Mouse (Mus musculus) liver, embryonic 13.5 days (tissue): ENCODE data around the gene Rsc1a1. TPM values are rescaled to one million over a fixed set of nuclear protein-coding genes. Genes with fewer than 3 reads are reported as not detected.

Source experiments
- ATAC-seq: fragments of 200-750 bp; cut with Nextera tagmentation; 2 replicates; pipeline ENCODE4 v1.8.0; 2017; ENCODE audit warnings: low read depth, mild to moderate bottlenecking, moderate number of reproducible peaks, moderate library complexity
- DNase-seq: peaks from one replicate; pipeline ENCODE4 v3.0.0; 2022
- H3K27ac ChIP-seq: fragments of 300-500 bp; sonication (generic); 2 replicates; pipeline ENCODE4 v1.5.1; 2015; ENCODE audit warnings: moderate library complexity, mild to moderate bottlenecking, inconsistent platforms
- H3K27me3 ChIP-seq: fragments of 300-500 bp; sonication (generic); 2 replicates; pipeline ENCODE4 v1.6.1; 2015; ENCODE audit warnings: mild to moderate bottlenecking, inconsistent platforms
- H3K36me3 ChIP-seq: fragments of 300-500 bp; sonication (generic); 2 replicates; pipeline ENCODE4 v1.6.1; 2015; ENCODE audit warnings: mild to moderate bottlenecking, inconsistent platforms
- H3K4me1 ChIP-seq: fragments of 300-500 bp; sonication (generic); replicated peaks from 2 replicates; pipeline ENCODE4 v1.6.1; 2015; ENCODE audit warnings: inconsistent platforms
- H3K4me2 ChIP-seq: fragments of 300-500 bp; sonication (generic); 2 replicates; pipeline ENCODE4 v1.6.1; 2015; ENCODE audit warnings: inconsistent platforms, mild to moderate bottlenecking, moderate library complexity
- H3K4me3 ChIP-seq: fragments of 300-500 bp; sonication (generic); replicated peaks from 2 replicates; pipeline ENCODE4 v1.5.1; 2015; ENCODE audit warnings: mild to moderate bottlenecking, inconsistent platforms
- H3K9ac ChIP-seq: fragments of 300-500 bp; sonication (generic); 2 replicates; pipeline ENCODE4 v1.6.1; 2015; ENCODE audit warnings: mild to moderate bottlenecking, inconsistent platforms
- H3K9me3 ChIP-seq: fragments of 300-500 bp; sonication (generic); replicated peaks from 2 replicates; pipeline ENCODE4 v1.6.1; 2016; ENCODE audit warnings: inconsistent platforms
- WGBS: fragments of 180-500 bp; shearing (Covaris S2); methylation state at CpG from one replicate; pipeline ENCODE4 v1.1.7; 2015; ENCODE audit not compliant: insufficient replicate concordance; 5-methylcytosine and 5-hydroxymethylcytosine counted together
- polyA plus RNA-seq: library from polyadenylated mRNA; unstranded; fragments of >200 nt; fragmentation: Nextera tagmentation; extraction: Ambion mirVana; gene quantifications from 2 replicates; pipeline ENCODE4 v1.2.1, GENCODE M21; 2015

The Rsc1a1 gene
- polyA plus RNA-seq, 1 experiment from 2014 or later = 0.46 TPM

DNA sequence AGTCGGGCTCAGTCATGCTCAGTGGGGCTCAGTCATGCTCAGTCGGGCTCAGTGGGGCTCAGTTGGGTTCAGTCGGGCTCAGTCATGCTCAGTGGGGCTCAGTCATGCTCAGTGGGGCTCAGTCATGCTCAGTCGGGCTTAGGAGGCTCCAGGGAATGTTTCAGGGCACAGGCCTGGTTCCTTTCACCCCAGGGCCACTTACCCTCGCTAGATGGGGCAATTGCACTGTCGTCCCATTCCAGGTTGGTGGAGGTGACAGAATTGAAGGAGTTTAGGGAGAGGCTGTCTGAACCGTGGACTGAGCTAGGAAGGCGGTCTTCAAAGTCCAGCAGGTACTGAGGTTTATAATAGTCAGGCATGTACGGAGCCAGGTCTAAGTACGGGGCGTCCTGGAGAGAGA is 45.9 kb downstream of the Rsc1a1 start:
- WGBS = 55% methylated on average over 11 of the region's 11 CpGs
- DNase-seq = no peak
- Histone ChIP-seq H3K4me2 (no peak overlapping the region), H3K27me3 (no peaks in the 10 kb centered on the region), H3K4me1 (no peaks in the 10 kb centered on the region; the same call in 1 of the 2 replicates), H3K9me3 (no peaks in the 10 kb centered on the region), H3K4me3 (no peak overlapping the region), H3K36me3 (peaks cover 31% of the 10 kb centered on the region), H3K9ac (no peak overlapping the region), H3K27ac (no peak overlapping the region)
- ATAC-seq = no peak

DNA sequence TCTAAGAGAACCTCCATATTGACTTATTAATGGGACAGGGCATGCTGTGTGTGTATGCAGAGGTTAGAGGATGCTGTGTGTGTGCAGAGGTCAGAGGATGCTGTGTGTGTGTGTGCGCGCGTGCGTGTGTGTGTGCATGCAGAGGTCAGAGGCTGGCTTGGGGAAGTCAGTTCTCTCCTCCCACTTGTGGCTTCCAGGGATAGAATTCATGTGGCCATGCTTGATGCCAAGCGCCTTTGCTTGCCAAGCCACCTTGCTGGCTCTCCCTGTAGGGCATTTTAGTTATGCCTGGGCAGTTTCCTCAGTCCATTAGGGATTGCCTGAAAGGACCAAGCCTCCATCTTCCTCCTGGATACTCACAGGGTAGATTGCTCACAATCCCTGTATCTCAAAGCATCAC is 48.7 kb downstream of the Rsc1a1 start:
- H3K27ac ChIP-seq = no peak overlapping the region
- no peaks in the 10 kb centered on the region for H3K4me1 ChIP-seq
- peaks cover 46% of the 10 kb centered on the region for H3K36me3 ChIP-seq
- no peak overlapping the region for H3K4me2 ChIP-seq
- 86% methylated on average over 5 of the region's 5 CpGs for WGBS
- no peaks in the 10 kb centered on the region for H3K9me3 ChIP-seq
- H3K27me3 ChIP-seq = no peaks in the 10 kb centered on the region
- H3K4me3 ChIP-seq = no peak overlapping the region
- no peak for ATAC-seq
- no peak overlapping the region for H3K9ac ChIP-seq
- DNase-seq = no peak

DNA sequence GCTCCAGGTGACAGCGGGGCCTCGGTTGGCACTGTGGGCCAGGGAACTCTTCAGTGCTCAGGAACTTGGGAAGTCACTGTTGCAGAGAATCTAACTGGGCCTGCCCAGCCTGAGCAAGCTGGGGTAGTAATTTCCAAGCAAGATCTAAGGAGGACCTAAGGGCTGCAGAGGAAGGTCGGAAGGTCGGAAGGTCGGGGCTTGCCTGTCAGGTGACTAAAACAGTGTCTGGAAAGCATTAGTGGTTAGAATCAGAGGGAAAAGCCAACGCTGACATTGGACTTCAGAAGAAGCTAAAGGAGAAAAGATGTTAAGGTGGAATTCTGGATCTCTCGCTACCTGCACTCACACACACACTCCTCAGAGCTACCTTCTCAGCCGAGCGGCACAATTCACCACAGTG is 49.4 kb downstream of the Rsc1a1 start:
- no peaks in the 10 kb centered on the region for H3K27me3 ChIP-seq
- no peak overlapping the region for H3K4me2 ChIP-seq
- H3K4me1 ChIP-seq = no peaks in the 10 kb centered on the region
- no peak overlapping the region for H3K9ac ChIP-seq
- peaks cover 46% of the 10 kb centered on the region for H3K36me3 ChIP-seq
- no peak for DNase-seq
- H3K27ac ChIP-seq = no peak overlapping the region
- WGBS = 80% methylated on average over 9 of the region's 9 CpGs
- no peak for ATAC-seq
- H3K9me3 ChIP-seq = no peaks in the 10 kb centered on the region
- no peak overlapping the region for H3K4me3 ChIP-seq

Other genes starting within 250 kb of the Rsc1a1 start
- not detected in 2 replicates for gene Srarp, start 249.5 kb downstream of the Rsc1a1 start, polyA plus RNA-seq
- 9.5 and 11.4 TPM in 2 replicates for gene Zbtb17, start 240.9 kb downstream of the Rsc1a1 start, polyA plus RNA-seq
- 4.2 and 4.8 TPM in 2 replicates for gene Spen, start 147.0 kb downstream of the Rsc1a1 start, polyA plus RNA-seq
- 1.9 and 2.4 TPM in 2 replicates for gene Fblim1, start 79.5 kb downstream of the Rsc1a1 start, polyA plus RNA-seq
- 3.6 and 3.7 TPM in 2 replicates for gene Tmem82, start 67.0 kb downstream of the Rsc1a1 start, polyA plus RNA-seq
- gene Slc25a34, start 61.8 kb downstream of the Rsc1a1 start, polyA plus RNA-seq = 0.07 and 0.13 TPM in 2 replicates
- gene Plekhm2, start 20.7 kb downstream of the Rsc1a1 start, polyA plus RNA-seq = 0.91 and 1.1 TPM in 2 replicates
- 15.0 and 19.1 TPM in 2 replicates for gene Ddi2, start 37.8 kb upstream of the Rsc1a1 start, polyA plus RNA-seq
- 18.4 and 18.5 TPM in 2 replicates for gene Agmat, start 61.1 kb upstream of the Rsc1a1 start, polyA plus RNA-seq
- gene Dnajc16, start 105.3 kb upstream of the Rsc1a1 start, polyA plus RNA-seq = 2.1 and 2.2 TPM in 2 replicates
- 9.1 and 11.0 TPM in 2 replicates for gene Casp9, start 108.0 kb upstream of the Rsc1a1 start, polyA plus RNA-seq
- 0.18 and 0.36 TPM in 2 replicates for gene Cela2a, start 140.6 kb upstream of the Rsc1a1 start, polyA plus RNA-seq
- gene Ctrc, start 160.8 kb upstream of the Rsc1a1 start, polyA plus RNA-seq = not detected in 2 replicates
- 51.5 and 52.9 TPM in 2 replicates for gene Efhd2, start 189.3 kb upstream of the Rsc1a1 start, polyA plus RNA-seq